Mouse (Mus musculus): Measurements from ENCODE around the gene Fastkd1.

- no peak for TF ChIP-seq EP300 (IDR thresholded peaks at IDR 0.05; ENCODE audit: low read depth)
- no peak for TF ChIP-seq CTCF (IDR thresholded peaks at IDR 0.05; ENCODE audit: low read depth)
Measured at GRCm38 (mm10) chr2:69640100-69640499, 73.2 kb downstream of the Fastkd1 start.
